Mouse (Mus musculus): ENCODE measurements at regions not wholly inside any gene's neighbourhood (a gene's known extent, or its start where the extent isn't known, plus 50 kb on each side); places are given as distances from the start of the nearest gene placed in this dataset.

- TF ChIP-seq POLR2A (IDR thresholded peaks at IDR 0.05; ENCODE audit: borderline replicate concordance, extremely low read depth, low read depth, low read length) = no peak
- TF ChIP-seq CTCF (IDR thresholded peaks at IDR 0.05; ENCODE audit: insufficient read depth, low read length) = no peak
Measured at GRCm38 (mm10) chr2:159284100-159284499, 489.5 kb downstream of the Dhx35 start.
